8 mouse cellular contexts compared by ENCODE assay signal in the genomic region with DNA sequence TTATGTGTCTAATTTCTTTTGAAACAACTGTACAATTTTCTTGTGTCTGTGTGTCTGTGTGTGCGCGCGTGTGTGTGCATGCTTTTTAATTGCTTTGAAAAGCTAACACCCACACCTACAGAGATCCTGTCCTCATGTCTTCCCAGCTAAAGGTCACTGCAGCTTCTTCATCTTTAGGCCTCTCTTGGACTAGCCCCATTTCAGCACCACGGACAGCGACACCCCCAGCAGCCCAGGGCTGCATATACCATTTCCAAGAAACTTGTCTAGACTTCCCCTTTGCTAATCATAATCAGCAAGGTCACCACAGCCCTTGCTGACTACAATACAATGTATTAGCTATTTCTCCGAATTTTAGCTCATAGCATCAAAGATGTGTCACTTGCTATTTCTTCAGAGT. TPM values are rescaled to one million over a fixed set of nuclear protein-coding genes. Genes with fewer than 3 reads are reported as not detected.
DNase-seq lines count a peak whose midpoint lies in the region; ATAC-seq and TF ChIP-seq lines count a peak whose summit lies in the region.

No protein-coding gene starts in this region.

- DNase-seq in kidney, adult 18-20 months, result peak; percentile 43
- no peak for DNase-seq in kidney, adult 11 months
- DNase-seq in adrenal gland, adult 2 months, result peak; percentile 62
- DNase-seq in embryonic facial prominence, embryonic 11.5 days (ENCODE audit: low spot score), result peak; percentile 89
- peak; percentile 75 for DNase-seq in hindbrain, embryonic 10.5 days (ENCODE audit: low spot score)
- peak; percentile 1 for DNase-seq in liver, adult 2 months (ENCODE audit: extremely low read depth, low read depth, low spot score)
- peak; percentile 80 for DNase-seq in neural tube, embryonic 10.5 days (ENCODE audit: extremely low spot score, low spot score)
- DNase-seq in urinary bladder, postnatal 25 days (ENCODE audit: low spot score), result peak; percentile 72

- H3K36me3 ChIP-seq in embryonic facial prominence, embryonic 11.5 days (replicated peaks; ENCODE audit: control insufficient read depth, insufficient read depth, low read depth, low read length), result no peaks in the 10 kb centered on the region
- no peaks in the 10 kb centered on the region for H3K36me3 ChIP-seq in hindbrain, embryonic 10.5 days
- no peaks in the 10 kb centered on the region for H3K36me3 ChIP-seq in liver, adult 2 months (ENCODE audit: control insufficient read depth, insufficient read depth, low read length)

- TF ChIP-seq CTCF in liver, adult 2 months (IDR thresholded peaks at IDR 0.05; ENCODE audit: low read depth, low read length), result no peak

- no peak for TF ChIP-seq POLR2A in liver, adult 2 months (IDR thresholded peaks at IDR 0.05; ENCODE audit: extremely low read depth, insufficient read depth, low read length)

- no peak overlapping the region for H3K4me2 ChIP-seq in embryonic facial prominence, embryonic 11.5 days (ENCODE audit: low read depth, low read length)

- H3K79me2 ChIP-seq in liver, adult 2 months (ENCODE audit: control insufficient read depth, insufficient read depth, low read length), result no peaks in the 10 kb centered on the region

- H3K4me1 ChIP-seq in embryonic facial prominence, embryonic 11.5 days (ENCODE audit: control insufficient read depth, insufficient read depth, low read length), result peaks cover 5% of the 10 kb centered on the region; the same call in 1 of the 2 replicates
- H3K4me1 ChIP-seq in hindbrain, embryonic 10.5 days (replicated peaks), result peaks cover 25% of the 10 kb centered on the region
- no peaks in the 10 kb centered on the region for H3K4me1 ChIP-seq in liver, adult 2 months (ENCODE audit: control insufficient read depth, insufficient read depth, low read length)

- H3K27me3 ChIP-seq in embryonic facial prominence, embryonic 11.5 days (ENCODE audit: control insufficient read depth, insufficient read depth, low read length), result peaks cover 18% of the 10 kb centered on the region
- H3K27me3 ChIP-seq in hindbrain, embryonic 10.5 days (ENCODE audit: insufficient read depth, poor library complexity, severe bottlenecking), result peaks cover 49% of the 10 kb centered on the region
- peaks cover 18% of the 10 kb centered on the region for H3K27me3 ChIP-seq in liver, adult 2 months (ENCODE audit: control insufficient read depth, insufficient read depth, low read length)

- H3K9me3 ChIP-seq in embryonic facial prominence, embryonic 11.5 days (replicated peaks; ENCODE audit: control insufficient read depth, low read length), result no peaks in the 10 kb centered on the region
- no peaks in the 10 kb centered on the region for H3K9me3 ChIP-seq in hindbrain, embryonic 10.5 days

- no peak overlapping the region for H3K9ac ChIP-seq in embryonic facial prominence, embryonic 11.5 days (replicated peaks; ENCODE audit: low read length)
- no peak overlapping the region for H3K9ac ChIP-seq in liver, adult 2 months (ENCODE audit: low read depth, low read length)

- no peak for ATAC-seq in embryonic facial prominence, embryonic 11.5 days (replicated peaks; ENCODE audit: insufficient number of reproducible peaks, low FRiP score, low TSS enrichment, low read depth)

- no peak overlapping the region for H3K27ac ChIP-seq in embryonic facial prominence, embryonic 11.5 days (replicated peaks; ENCODE audit: low read depth, low read length)
- no peak overlapping the region for H3K27ac ChIP-seq in hindbrain, embryonic 10.5 days
- H3K27ac ChIP-seq in liver, adult 2 months (replicated peaks; ENCODE audit: insufficient read depth, low read depth, low read length), result no peak overlapping the region

- no peak overlapping the region for H3K4me3 ChIP-seq in embryonic facial prominence, embryonic 11.5 days (ENCODE audit: low read depth, low read length)
- H3K4me3 ChIP-seq in hindbrain, embryonic 10.5 days, result peak overlapping the region; percentile 3; the same call in 1 of the 2 replicates
- H3K4me3 ChIP-seq in liver, adult 2 months (ENCODE audit: insufficient read depth, low read depth, low read length), result no peak overlapping the region

- 31% methylated on average over 6 of the region's 6 CpGs for WGBS in embryonic facial prominence, embryonic 11.5 days
- WGBS in hindbrain, embryonic 10.5 days, result 35% methylated on average over 6 of the region's 6 CpGs
- 33% methylated on average over 6 of the region's 6 CpGs for WGBS in liver, adult 2 months

RNA-seq across cellular contexts. Expression of gene Fam155a, which starts 1.9 kb away (rescaled TPM):
- 1 to 10 TPM; 6.8 to 9.3 TPM for total RNA-seq in adrenal gland, adult 2 months (2021)
- polyA plus RNA-seq in adrenal gland, adult 2 months (2012; rRNA removed), result 10.9 and 12.8 TPM in 2 replicates
- 0.83 and 1.1 TPM in 2 replicates for polyA plus RNA-seq in embryonic facial prominence, embryonic 11.5 days (2014; fragmentation: Nextera tagmentation; extraction: Ambion mirVana)
- 1.1 and 2.8 TPM in 2 replicates for polyA plus RNA-seq in hindbrain, embryonic 10.5 days (2016; fragmentation: Nextera tagmentation; extraction: Ambion mirVana)
- total RNA-seq in liver, adult 2 months (2014; rRNA removed), result 0.07 and 0.09 TPM in 2 replicates
- polyA plus RNA-seq in liver, adult 2 months (2012; rRNA removed), result not detected in 2 replicates
